Mouse (Mus musculus): ENCODE results near the gene Thbs4. TPM values are rescaled to one million over a fixed set of nuclear protein-coding genes. Genes with fewer than 3 reads are reported as not detected.

The Thbs4 gene
- 10.1 and 10.9 TPM in 2 replicates for polyA plus RNA-seq (2021; fragmentation: Nextera tagmentation)
- long read RNA-seq, experiment 1, transcript Thbs4-201 (22 exons, 3,198 nt): major isoform, 18 of 32 reads
- long read RNA-seq, experiment 1, partial matches to known transcripts: 14 of 32 reads
- long read RNA-seq, experiment 1, other reads (novel, unspliced or antisense): 0 of 32 reads
- long read RNA-seq, experiment 2, transcript Thbs4-201 (22 exons, 3,198 nt): major isoform, 33 of 38 reads
- long read RNA-seq, experiment 2, partial matches to known transcripts: 3 of 38 reads
- long read RNA-seq, experiment 2, other reads (novel, unspliced or antisense): 2 of 38 reads

DNA sequence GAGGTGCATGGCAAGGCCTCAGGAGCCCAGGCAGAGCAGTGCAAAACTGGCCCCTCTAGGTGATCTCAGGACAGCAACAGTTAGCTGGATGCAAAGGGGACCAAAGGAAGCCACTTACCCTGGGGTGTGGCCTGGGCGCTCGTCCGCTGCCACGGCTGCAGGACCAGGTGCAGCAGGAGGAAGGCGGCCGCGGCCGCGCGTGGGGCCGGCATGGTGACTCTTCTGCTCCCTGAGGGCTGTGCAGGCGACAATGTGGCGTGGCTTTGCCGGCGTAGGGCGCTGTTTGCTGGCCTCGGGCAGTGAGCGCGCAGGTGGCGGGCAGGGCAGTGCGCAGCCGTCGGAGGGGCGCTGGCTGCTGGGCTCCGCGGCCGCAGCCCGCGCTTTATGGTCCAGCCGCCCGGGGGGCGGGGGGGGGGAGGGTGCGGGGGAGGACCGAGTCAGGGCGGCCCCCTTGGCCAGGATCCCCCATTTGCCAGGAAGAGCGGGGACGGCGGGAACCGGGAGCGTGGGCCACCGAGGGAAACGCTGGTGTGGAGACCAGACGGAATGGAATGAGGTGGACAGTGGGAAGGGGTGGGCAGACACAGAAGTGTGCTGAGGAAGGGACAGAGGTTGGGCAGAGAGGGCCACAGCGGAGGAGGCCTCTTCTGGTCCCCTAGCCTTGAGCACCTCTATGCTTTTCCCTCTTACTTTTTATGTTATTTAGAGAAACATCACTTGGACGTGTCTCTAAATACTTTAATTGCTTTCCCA, at the start of gene Thbs4:
Thbs4 (minus strand) TSS at position 357 of the 753 bp plus-strand sequence.

Other genes with a start within 250 kb of the Thbs4 start
- gene Spz1, start 218.6 kb downstream of the Thbs4 start, polyA plus RNA-seq (2021; fragmentation: Nextera tagmentation): not detected in 2 replicates
- 10.4 and 12.3 TPM in 2 replicates for gene Serinc5, start 183.7 kb downstream of the Thbs4 start, polyA plus RNA-seq (2021; fragmentation: Nextera tagmentation)
- gene Mtx3, start 49.9 kb upstream of the Thbs4 start, polyA plus RNA-seq (2021; fragmentation: Nextera tagmentation): 1.5 and 2.2 TPM in 2 replicates

Measured in layer of hippocampus, adult 6 months (tissue).